Mouse (Mus musculus) stomach, embryonic 14.5 days (tissue): ENCODE results near the gene Fcrl6. TPM values are rescaled to one million over a fixed set of nuclear protein-coding genes. Genes with fewer than 3 reads are reported as not detected.

Experiments used
- ATAC-seq: fragments of 200-750 bp; cut with Nextera tagmentation; 2 replicates; pipeline ENCODE4 v1.8.0; 2017; ENCODE audit warnings: low read depth, moderate TSS enrichment; ENCODE audit not compliant: insufficient number of reproducible peaks, insufficient read depth, low FRiP score
- H3K27ac ChIP-seq: fragments of 300-500 bp; sonication (generic); 2 replicates; pipeline ENCODE4 v1.5.1; 2014; ENCODE audit warnings: mild to moderate bottlenecking, low read length, moderate library complexity, mixed read lengths
- H3K27me3 ChIP-seq: fragments of 300-500 bp; sonication (generic); 2 replicates; pipeline ENCODE4 v1.6.1; 2014; ENCODE audit warnings: low read length, control low read depth, mixed read lengths; ENCODE audit not compliant: control insufficient read depth, insufficient read depth
- H3K36me3 ChIP-seq: fragments of 300-500 bp; sonication (generic); 2 replicates; pipeline ENCODE4 v1.6.1; 2014; ENCODE audit warnings: mild to moderate bottlenecking, control low read depth, low read length, moderate library complexity, mixed read lengths; ENCODE audit not compliant: control insufficient read depth, insufficient read depth
- H3K4me1 ChIP-seq: fragments of 300-500 bp; sonication (generic); 2 replicates; pipeline ENCODE4 v1.6.1; 2014; ENCODE audit warnings: low read length, control low read depth, mixed read lengths; ENCODE audit not compliant: control insufficient read depth, insufficient read depth
- H3K4me2 ChIP-seq: fragments of 300-500 bp; sonication (generic); replicated peaks from 2 replicates; pipeline ENCODE4 v1.6.1; 2014; ENCODE audit warnings: low read depth, low read length, control low read depth
- H3K4me3 ChIP-seq: fragments of 300-500 bp; sonication (generic); 2 replicates; pipeline ENCODE4 v1.5.1; 2014; ENCODE audit warnings: low read depth, low read length, control low read depth
- H3K9ac ChIP-seq: fragments of 300-500 bp; sonication (generic); replicated peaks from 2 replicates; pipeline ENCODE4 v1.6.1; 2014; ENCODE audit warnings: low read depth, mild to moderate bottlenecking, control low read depth, low read length, moderate library complexity, mixed read lengths
- H3K9me3 ChIP-seq: fragments of 300-500 bp; sonication (generic); 2 replicates; pipeline ENCODE4 v1.6.1; 2016; ENCODE audit warnings: low read depth, low read length, control low read depth; ENCODE audit not compliant: control insufficient read depth
- WGBS: fragments of 180-500 bp; shearing (Covaris S2); extraction: QIAGEN DNeasy Blood & Tissue Kit; methylation state at CpG from one replicate; pipeline ENCODE4 v1.1.7; 2014; 5-methylcytosine and 5-hydroxymethylcytosine counted together
- polyA plus RNA-seq: library from polyadenylated mRNA; unstranded; fragments of >200 nt; fragmentation: Nextera tagmentation; extraction: Ambion mirVana; gene quantifications from 2 replicates; pipeline ENCODE4 v1.2.1, GENCODE M21; 2014

The Fcrl6 gene
- polyA plus RNA-seq, 1 experiment from 2014 or later = not detected

DNA sequence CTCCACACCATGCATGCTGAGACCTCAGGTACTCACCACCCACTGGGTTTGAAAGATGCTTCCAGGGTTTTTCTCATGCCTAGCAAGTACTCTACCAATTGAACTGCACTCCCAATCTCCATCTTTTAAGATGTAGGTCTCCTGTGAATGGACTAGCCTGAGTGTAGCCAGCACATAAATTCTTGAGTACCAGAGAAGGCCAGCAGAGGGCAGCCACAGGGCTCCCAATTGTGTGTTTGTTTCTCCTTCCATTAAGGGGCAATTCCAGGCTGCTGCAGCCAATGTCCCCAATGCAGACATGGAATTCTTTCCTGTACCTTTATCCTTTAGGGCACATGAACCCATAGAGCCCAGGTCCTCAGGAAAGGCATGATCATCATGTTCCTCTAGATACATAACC is 7.9 kb downstream of the Fcrl6 start:
- ATAC-seq = no peak
- H3K4me1 ChIP-seq = no peaks in the 10 kb centered on the region
- no peak overlapping the region for H3K4me3 ChIP-seq
- no peaks in the 10 kb centered on the region for H3K9me3 ChIP-seq
- no peaks in the 10 kb centered on the region for H3K27me3 ChIP-seq
- H3K36me3 ChIP-seq = no peaks in the 10 kb centered on the region
- no peak overlapping the region for H3K9ac ChIP-seq
- H3K27ac ChIP-seq = no peak overlapping the region
- H3K4me2 ChIP-seq = no peak overlapping the region

DNA sequence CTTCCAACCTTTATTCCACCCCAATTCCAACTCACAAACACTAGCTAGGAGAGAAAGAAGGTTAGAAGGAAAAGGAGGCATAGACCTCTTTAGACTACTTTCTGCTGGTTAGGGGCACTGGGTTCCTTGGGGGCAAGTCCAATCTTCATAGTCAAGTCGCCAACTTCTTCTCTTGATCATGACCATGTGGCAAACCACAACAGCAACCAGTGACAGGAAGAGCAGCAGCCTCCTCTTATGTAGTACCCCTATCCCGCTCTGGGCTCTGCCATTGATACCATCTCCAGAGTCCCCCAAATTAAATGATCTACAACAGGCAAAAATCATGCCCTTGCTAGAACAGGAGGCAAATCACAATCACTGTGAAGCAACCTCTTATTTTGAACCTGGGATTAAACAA is 8.4 kb downstream of the Fcrl6 start:
- ATAC-seq = no peak
- no peak overlapping the region for H3K9ac ChIP-seq
- 90% methylated on average over 2 of the region's 2 CpGs for WGBS
- H3K9me3 ChIP-seq = no peaks in the 10 kb centered on the region
- no peaks in the 10 kb centered on the region for H3K27me3 ChIP-seq
- H3K36me3 ChIP-seq = no peaks in the 10 kb centered on the region
- no peaks in the 10 kb centered on the region for H3K4me1 ChIP-seq
- no peak overlapping the region for H3K4me3 ChIP-seq
- H3K4me2 ChIP-seq = no peak overlapping the region
- H3K27ac ChIP-seq = no peak overlapping the region

DNA sequence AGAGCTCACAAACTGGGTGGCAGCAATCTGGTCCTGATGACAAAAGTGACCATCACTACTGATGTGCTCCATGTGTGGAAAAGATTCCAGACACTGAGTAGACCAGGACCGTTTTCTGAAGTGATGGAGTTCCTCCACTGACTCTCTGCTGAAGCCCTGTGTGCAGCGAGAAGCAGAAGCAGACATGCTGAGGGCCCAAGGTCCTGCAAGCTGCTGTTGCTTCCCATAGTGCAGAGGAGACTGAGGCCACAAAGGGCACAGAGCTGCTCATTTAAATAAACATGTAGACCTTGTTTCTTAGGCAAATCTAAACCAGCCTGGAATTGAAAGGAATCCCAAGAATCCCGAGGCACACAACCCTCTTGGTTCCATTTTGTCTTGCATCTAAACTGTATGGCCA is 9.0 kb downstream of the Fcrl6 start:
- no peak for ATAC-seq
- Histone ChIP-seq H3K4me3 (no peak overlapping the region), H3K36me3 (no peaks in the 10 kb centered on the region), H3K4me2 (no peak overlapping the region), H3K27me3 (no peaks in the 10 kb centered on the region), H3K4me1 (no peaks in the 10 kb centered on the region), H3K27ac (no peak overlapping the region), H3K9me3 (no peaks in the 10 kb centered on the region), H3K9ac (no peak overlapping the region)
- 76% methylated on average over 3 of the region's 3 CpGs for WGBS

DNA sequence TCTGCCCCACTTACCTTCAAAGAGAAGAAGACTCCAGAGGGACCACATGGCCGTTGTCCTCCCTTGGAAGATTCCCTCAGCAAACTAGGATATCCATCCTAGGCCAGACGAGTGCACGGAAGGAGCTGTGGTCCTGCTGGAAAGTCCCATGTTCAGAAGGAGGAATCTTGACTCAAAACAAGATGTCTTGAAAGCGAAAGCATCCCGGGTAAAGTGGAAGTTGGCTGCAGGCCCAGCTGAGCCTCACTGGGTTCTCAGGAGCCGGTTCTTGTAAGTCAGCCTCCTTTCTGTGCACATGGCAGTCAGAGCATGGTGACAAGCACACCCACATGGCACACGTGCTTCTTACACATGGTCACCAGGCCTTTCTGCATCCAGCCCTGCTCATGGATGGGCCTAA is 12.0 kb downstream of the Fcrl6 start, which contains the start of gene Slamf8:
TSS of gene Slamf8 (minus strand) at position 184 of the 400 bp plus-strand sequence.
- Histone ChIP-seq H3K4me2 (no peak within 1 kb of the TSS), H3K27ac (no peak within 1 kb of the TSS), H3K9ac (no peak within 1 kb of the TSS), H3K9me3 (no peaks in the 10 kb centered on the region), H3K36me3 (no peaks in the 10 kb centered on the region), H3K4me1 (0 out of 2 replicates have a peak, but pooled peaks cover 3% of the 10 kb centered on the region), H3K27me3 (no peaks in the 10 kb centered on the region), H3K4me3 (no peak within 1 kb of the TSS)
- WGBS = 71% methylated on average over 7 of the region's 7 CpGs
- ATAC-seq = no peak

DNA sequence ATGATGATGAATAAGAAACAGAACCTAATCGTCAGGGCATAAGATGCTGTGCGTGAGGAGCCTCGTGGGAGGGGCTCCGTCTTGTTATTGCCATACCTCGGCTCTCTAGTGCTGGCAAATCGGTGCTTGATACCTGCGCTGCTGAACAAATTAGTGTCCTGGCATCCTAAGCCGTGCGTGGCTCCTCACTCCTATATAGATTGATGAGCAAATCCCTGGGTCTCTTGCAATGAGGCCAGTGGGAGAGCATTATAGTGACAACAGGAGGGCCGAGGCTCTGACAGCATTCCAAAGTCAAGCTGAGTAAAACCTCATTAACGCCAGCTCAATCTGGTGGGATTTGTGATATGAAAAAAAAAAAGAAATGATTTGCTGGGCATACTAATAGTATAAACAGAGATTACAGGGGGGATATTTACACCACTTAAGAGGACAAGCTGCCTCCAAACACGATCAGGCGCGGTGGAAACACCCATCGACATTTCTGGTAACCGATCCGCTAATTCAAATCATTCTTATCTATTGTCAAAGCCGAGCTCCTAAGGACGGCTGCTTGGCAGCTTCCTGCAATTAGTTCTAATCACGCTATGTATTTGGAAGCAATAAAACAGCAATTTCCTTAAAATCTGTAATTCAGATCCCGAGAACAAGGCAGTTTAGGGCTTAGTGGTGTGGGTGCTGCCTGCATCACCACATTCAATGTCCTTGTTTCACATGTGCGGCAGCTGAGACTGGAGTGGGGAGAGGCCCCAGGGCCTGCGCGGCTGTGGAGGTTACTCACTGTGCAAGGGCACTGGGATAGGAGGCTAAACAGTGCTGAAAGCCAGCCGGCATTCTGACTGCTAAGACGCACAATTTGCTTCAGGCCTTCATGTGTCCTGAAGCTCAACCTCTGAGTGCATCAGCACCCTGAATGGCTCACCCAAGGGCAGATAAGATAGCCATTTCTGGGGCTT is 16.5 kb downstream of the Fcrl6 start:
- 0 out of 2 replicates have a peak, but pooled peaks cover 3% of the 10 kb centered on the region for H3K4me1 ChIP-seq

DNA sequence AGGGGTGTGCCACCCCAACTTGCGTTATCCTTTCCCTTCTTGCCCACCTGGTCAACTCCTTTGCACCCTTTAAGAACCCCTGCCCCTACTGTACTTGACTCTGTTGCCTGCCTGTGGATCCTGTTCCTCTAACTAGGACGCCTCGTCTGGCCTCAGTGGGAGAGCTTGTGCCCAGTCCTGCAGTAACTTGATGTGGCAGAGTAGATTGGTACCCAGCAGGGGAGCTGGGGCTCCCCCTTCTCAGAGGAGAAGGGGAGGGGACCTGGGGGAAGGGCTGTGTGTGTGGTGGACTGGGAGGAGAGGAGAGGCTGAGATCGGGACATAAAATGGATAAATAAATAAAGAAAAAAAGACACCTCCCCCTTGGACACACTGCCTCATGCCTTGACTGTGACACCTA is 17.3 kb downstream of the Fcrl6 start:
- 0 out of 2 replicates have a peak, but pooled peaks cover 3% of the 10 kb centered on the region for H3K4me1 ChIP-seq
- no peak overlapping the region for H3K27ac ChIP-seq
- no peaks in the 10 kb centered on the region for H3K36me3 ChIP-seq
- H3K4me2 ChIP-seq = no peak overlapping the region
- H3K27me3 ChIP-seq = no peaks in the 10 kb centered on the region
- WGBS = 49% methylated on average over 4 of the region's 4 CpGs
- H3K4me3 ChIP-seq = no peak overlapping the region
- no peak for ATAC-seq
- no peak overlapping the region for H3K9ac ChIP-seq
- H3K9me3 ChIP-seq = no peaks in the 10 kb centered on the region

More for the DNA sequence above, 16.5 kb downstream of the Fcrl6 start:
- Histone ChIP-seq H3K9ac (no peak overlapping the region), H3K4me3 (no peak overlapping the region), H3K27me3 (no peaks in the 10 kb centered on the region), H3K27ac (no peak overlapping the region), H3K36me3 (no peaks in the 10 kb centered on the region), H3K4me2 (no peak overlapping the region), H3K9me3 (no peaks in the 10 kb centered on the region)
- WGBS = 32% methylated on average over 26 of the region's 26 CpGs
- ATAC-seq = no peak

DNA sequence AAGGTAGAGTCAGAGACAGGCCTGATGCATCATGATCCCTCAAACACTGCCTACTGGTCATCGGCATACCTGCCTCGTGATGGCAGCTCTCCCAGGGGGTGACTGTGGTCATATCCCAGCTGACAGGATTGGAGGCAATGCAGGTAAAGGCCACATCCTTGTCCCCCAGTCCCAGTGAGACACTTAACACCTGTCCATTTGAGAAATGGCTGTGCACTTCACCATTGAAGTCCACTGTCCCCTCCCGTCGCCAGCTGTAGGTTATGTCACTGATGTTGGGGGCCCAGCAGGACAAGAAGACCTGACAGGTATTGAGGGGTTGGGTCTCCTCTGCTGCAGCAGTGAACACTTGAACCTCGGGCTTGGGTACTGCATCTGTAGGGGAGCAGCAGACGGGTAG is 18.1 kb downstream of the Fcrl6 start:
- Histone ChIP-seq H3K4me2 (no peak overlapping the region), H3K36me3 (no peaks in the 10 kb centered on the region), H3K4me1 (0 out of 2 replicates have a peak, but pooled peaks cover 3% of the 10 kb centered on the region), H3K27ac (no peak overlapping the region), H3K9me3 (no peaks in the 10 kb centered on the region), H3K9ac (no peak overlapping the region), H3K4me3 (no peak overlapping the region), H3K27me3 (no peaks in the 10 kb centered on the region)
- 85% methylated on average over 6 of the region's 6 CpGs for WGBS
- ATAC-seq = no peak

DNA sequence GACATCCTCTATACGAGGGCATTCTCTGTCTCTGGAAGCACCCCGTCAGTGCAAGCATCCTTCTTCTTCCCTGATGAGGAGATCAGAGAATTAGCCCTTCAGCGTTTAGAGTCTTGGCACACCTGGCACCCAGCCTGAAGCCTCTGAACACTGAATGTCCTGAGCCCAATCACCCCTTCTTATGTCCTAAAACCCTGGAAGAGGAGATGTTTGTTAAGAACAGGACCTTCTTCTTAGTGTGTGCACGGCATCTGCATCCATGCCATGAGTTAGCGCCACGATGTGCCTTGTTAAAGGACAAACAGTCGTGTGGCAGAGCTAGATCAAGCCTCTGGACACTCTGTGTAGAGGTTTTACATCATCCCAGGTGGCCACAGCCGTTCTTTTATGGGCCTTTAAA is 19.9 kb downstream of the Fcrl6 start:
- Histone ChIP-seq H3K4me2 (no peak overlapping the region), H3K36me3 (no peaks in the 10 kb centered on the region), H3K9ac (no peak overlapping the region), H3K4me3 (no peak overlapping the region), H3K27me3 (no peaks in the 10 kb centered on the region), H3K9me3 (no peaks in the 10 kb centered on the region), H3K27ac (no peak overlapping the region), H3K4me1 (0 out of 2 replicates have a peak, but pooled peaks cover 3% of the 10 kb centered on the region)
- 83% methylated on average over 8 of the region's 8 CpGs for WGBS
- ATAC-seq = no peak
